Mouse (Mus musculus) frontal cortex, postnatal 25 days (tissue): Measurements from ENCODE around the gene Rap1gap2.
"Not testable (repeated sequence)": the region's sequence is repeated elsewhere in the genome, so short reads cannot be mapped to it uniquely, and the experiment has no call there.

Source experiments
- DNase-seq, 2 experiments: peaks; one replicate each; pipeline ENCODE4 v3.0.0; 2022; ENCODE audit warnings: low spot score in 2 of 2

Gene Rap1gap2

DNA sequence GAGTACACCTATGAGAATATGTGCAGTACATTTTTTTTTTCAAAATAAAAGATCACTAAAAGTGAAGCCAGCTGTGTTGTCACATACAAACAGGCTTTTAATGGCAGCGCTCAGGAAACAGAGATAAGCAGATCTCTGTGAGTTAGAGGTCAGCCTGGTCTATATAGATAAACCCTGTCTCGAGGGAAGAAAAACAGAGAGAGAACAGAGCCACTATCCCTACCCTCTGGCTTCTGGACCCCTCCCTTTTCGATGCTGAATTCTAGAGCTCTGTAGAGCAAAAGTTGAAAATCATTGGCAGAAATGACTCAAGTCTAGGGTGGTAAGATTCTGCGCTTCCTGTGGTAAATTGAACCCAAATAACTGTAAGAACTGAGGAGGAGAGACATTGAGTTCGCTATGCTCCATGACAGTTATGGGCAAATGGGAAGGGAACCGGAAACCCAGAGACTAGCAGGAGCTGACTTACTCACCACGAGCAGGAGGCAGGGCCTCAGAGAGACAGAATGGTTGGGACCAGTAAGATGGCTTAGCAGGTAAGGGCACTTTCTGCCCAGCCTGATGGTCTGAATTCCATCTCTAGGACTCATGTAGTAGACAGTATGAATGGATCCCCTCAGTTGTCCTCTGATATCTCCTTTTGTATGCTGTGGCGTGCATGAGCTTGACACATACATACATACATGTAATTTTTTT lies 11.4 kb upstream of the Rap1gap2 start:
- no peak for DNase-seq

DNA sequence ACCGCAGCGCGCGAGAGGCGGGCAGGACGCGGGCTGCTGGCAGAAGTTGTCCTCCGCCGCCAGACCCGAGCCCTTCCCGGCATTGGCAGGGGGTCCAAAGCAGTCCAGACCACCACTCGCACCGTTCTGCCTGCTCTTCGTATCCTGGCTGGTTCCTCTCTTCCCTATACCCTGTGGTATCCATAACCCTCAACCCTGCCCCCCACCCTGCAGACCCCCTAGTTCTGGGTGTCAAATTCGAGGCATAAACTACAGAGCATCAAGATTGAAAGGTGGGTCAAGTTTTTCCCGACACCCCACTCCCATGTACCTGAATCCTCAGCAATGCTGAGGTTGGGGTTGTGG lies 9.2 kb upstream of the Rap1gap2 start:
- no peak for DNase-seq

DNA sequence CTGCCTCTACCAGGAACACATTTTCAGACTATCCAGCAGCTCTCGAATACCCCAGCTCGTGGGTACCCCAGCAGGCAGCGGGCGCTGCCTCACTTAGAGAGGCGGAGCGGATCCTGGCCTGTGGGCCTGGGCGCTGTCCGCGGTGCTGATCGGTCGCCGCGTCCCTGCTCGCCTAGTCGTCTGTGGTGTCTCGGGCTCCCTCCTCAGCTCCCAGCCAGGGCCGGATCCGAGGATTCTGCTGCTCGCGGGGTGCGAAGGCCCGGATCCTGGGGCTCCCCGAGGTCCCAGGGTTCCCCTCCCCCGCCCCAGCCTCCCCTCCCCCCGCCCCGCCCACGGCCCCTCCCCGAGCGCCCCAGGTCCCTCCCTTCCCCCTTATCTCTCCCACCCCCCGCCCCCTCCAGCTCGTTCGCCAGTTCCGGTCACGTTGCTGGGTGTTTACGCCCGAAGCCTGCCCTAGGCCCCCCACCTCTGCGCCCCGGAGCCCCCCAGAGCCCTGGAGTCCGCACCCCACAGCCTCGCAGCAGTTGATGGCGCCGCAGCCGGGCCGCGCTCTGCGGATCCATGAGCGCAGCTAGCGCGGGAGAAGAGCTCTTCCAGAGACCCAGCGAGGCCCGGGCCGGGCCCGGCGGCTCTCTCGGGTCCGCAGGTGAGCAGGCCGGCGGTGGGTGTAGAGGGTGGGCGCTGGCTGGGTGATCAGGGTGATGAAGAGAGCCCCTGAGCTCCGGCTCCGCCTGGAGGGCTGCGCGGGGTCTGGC lies 8.7 kb upstream of the Rap1gap2 start, which contains the start of gene Ccdc92b:
Gene Ccdc92b (plus strand): TSS at position 405 of the 755 bp plus-strand sequence.
- DNase-seq, result peak; percentile 59 to 65

GRCm38 (mm10) chr11:74615571-74615970 lies 4.9 kb upstream of the Rap1gap2 start:
- DNase-seq, result no peak

DNA sequence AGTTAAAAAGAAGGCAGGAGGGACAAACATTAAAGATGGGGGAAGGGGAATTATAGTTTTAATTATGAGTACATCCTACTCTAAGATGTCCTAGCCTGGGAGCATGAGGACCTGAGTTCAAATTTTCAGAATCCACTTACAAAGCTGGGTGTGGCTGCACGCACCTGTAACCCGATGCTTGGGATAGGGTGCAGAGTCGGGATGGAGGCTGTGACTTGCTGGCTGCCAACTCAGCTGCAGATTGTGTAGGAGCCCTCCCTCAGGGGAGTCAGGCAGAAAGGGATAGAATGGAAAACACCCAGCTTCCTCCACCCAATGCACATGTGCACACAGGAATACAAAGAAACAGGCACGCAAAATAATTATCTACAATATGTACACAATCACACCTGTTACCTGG lies 2.7 kb upstream of the Rap1gap2 start:
- no peak for DNase-seq

DNA sequence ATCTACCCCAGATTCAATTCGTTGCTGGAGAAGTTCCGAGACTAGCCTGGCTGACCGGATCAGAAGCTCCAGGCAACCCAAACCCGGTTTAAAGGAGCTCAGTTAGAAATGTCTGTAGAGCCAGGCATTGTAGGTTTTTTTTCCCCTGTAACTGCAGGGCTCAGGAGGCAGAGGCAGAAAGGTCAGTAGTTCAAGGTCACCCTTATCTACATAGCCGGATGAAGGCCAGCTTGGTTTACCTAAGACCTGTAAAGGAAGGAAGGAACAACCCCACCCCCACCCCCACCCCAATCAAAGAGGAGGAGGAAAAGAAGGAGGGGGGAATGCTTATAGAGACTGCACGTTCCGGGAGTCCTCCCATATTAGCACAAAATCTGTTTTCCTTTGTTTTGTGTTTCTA lies 722 bp upstream of the Rap1gap2 start:
- no peak for DNase-seq

- DNase-seq, result no peak
Measured at GRCm38 (mm10) chr11:74610068-74610467, 647 bp downstream of the Rap1gap2 start.

GRCm38 (mm10) chr11:74602286-74602685 lies 8.4 kb downstream of the Rap1gap2 start:
- no peak for DNase-seq

GRCm38 (mm10) chr11:74597990-74598337 lies 12.8 kb downstream of the Rap1gap2 start:
- DNase-seq, result no peak

DNA sequence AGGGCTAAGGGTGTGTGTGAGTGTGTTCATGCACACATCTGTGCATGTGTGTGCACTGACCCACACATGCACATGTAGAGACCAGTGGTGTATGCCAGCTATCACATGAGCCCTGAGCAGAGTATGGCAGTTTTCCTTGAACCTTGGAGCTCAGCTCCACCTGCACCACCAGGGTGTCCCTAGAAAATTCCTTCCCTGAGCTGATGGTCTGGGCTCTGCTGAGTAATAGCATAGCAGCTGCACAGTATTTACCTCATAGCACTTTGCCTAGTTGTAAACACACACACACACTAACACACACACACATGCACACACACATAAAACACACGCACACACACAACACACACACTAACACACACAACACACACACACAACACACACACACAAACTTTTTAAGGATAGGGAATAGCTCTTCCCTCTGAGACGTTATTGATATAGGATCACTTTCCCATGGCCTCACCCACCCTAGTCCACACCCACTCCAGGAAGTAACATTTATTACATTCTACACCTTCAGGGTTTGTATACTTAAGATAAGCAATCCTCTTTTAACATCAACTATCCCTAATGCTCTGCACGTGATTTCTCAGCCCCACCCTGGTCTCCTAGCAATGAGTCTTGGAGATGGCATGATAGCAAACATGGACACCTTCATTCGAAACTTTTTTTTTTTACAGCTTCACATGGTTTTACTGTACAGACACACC lies 13.3 kb downstream of the Rap1gap2 start:
- no peak for DNase-seq

GRCm38 (mm10) chr11:74592246-74592645 lies 18.5 kb downstream of the Rap1gap2 start:
- DNase-seq, result no peak

GRCm38 (mm10) chr11:74590691-74591090 lies 20.0 kb downstream of the Rap1gap2 start:
- no peak for DNase-seq

- no peak for DNase-seq
Measured at GRCm38 (mm10) chr11:74590239-74590596, 20.5 kb downstream of the Rap1gap2 start.

- DNase-seq, result peak; percentile 35 to 50
Measured at GRCm38 (mm10) chr11:74589401-74590238, 21.1 kb downstream of the Rap1gap2 start.

- DNase-seq, result no peak
Measured at GRCm38 (mm10) chr11:74586401-74586800, 24.3 kb downstream of the Rap1gap2 start.

GRCm38 (mm10) chr11:74584946-74585723 lies 25.6 kb downstream of the Rap1gap2 start:
- no peak for DNase-seq

- DNase-seq, result no peak
Measured at GRCm38 (mm10) chr11:74583824-74584349, 26.8 kb downstream of the Rap1gap2 start.

- no peak for DNase-seq
Measured at GRCm38 (mm10) chr11:74582464-74582863, 28.3 kb downstream of the Rap1gap2 start.

- DNase-seq, result not testable (repeated sequence)
Measured at GRCm38 (mm10) chr11:74581333-74581732, 29.4 kb downstream of the Rap1gap2 start.

GRCm38 (mm10) chr11:74577068-74577467 lies 33.6 kb downstream of the Rap1gap2 start:
- no peak for DNase-seq

- DNase-seq, result no peak
Measured at GRCm38 (mm10) chr11:74575940-74576339, 34.8 kb downstream of the Rap1gap2 start.
